Mouse (Mus musculus): ENCODE measurements around the gene Gm11172. TPM values are rescaled to one million over a fixed set of nuclear protein-coding genes. Genes with fewer than 3 reads are reported as not detected.

Gene Gm11172
- total RNA-seq, 2 experiments from 2014 or later, result not detected

Other genes with a start within 250 kb of the Gm11172 start
- under 1 TPM; 0.35 to 0.75 TPM for gene Socs1, start 27.4 kb upstream of the Gm11172 start, total RNA-seq (2021)
- not detected for gene Tnp2, start 24.3 kb upstream of the Gm11172 start, total RNA-seq (2021)
- not detected for gene Prm3, start 22.0 kb upstream of the Gm11172 start, total RNA-seq (2021)
- not detected for gene Prm2, start 16.8 kb upstream of the Gm11172 start, total RNA-seq (2021)
- gene Prm1, start 7.1 kb upstream of the Gm11172 start, total RNA-seq (2021), result not detected
- under 1 TPM; 0.27 to 0.33 TPM for gene Rmi2, start 22.1 kb downstream of the Gm11172 start, total RNA-seq (2021)
- gene Snn, start 248.0 kb downstream of the Gm11172 start, total RNA-seq (2021), result 10 to 100 TPM; 24.6 to 26.5 TPM

Data from heart, adult 18-20 months (tissue).